Mouse (Mus musculus) erythroblast, embryonic 14.5 days (primary cell): ENCODE measurements around the gene Dpysl5. TPM values are rescaled to one million over a fixed set of nuclear protein-coding genes. Genes with fewer than 3 reads are reported as not detected.

Source experiments
- H3K27me3 ChIP-seq: 2 replicates; pipeline ENCODE4 v1.6.1; 2012; ENCODE audit warnings: inconsistent platforms; ENCODE audit not compliant: control insufficient read depth
- H3K36me3 ChIP-seq: 2 replicates; pipeline ENCODE4 v1.6.1; 2012; ENCODE audit warnings: mild to moderate bottlenecking, inconsistent platforms; ENCODE audit not compliant: control insufficient read depth
- H3K4me1 ChIP-seq: 2 replicates; pipeline ENCODE4 v1.6.1; 2012; ENCODE audit warnings: inconsistent platforms; ENCODE audit not compliant: control insufficient read depth
- H3K4me3 ChIP-seq: replicated peaks from 2 replicates; pipeline ENCODE3; 2012; ENCODE audit warnings: moderate library complexity, mild to moderate bottlenecking, inconsistent platforms
- H3K9me3 ChIP-seq: 2 replicates; pipeline ENCODE4 v1.6.1; 2012; ENCODE audit warnings: low read length, inconsistent platforms, mixed read lengths; ENCODE audit not compliant: control insufficient read depth
- GATA1 ChIP-seq: IDR thresholded peaks from 2 replicates; pipeline ENCODE4 v1.6.1; 2012; ENCODE audit warnings: low read length, inconsistent platforms, mixed read lengths
- TAL1 ChIP-seq: IDR thresholded peaks from 3 replicates; pipeline ENCODE4 v1.6.1; 2012; ENCODE audit warnings: low read length, inconsistent platforms, mixed read lengths
- polyA plus RNA-seq: library from polyadenylated mRNA; stranded (reverse); fragments of >175 nt; gene quantifications from 2 replicates; pipeline ENCODE4 v1.2.3, GENCODE M21; 2012

Dpysl5 gene
- polyA plus RNA-seq, 1 experiment = not detected

GRCm38 (mm10) chr5:30716311-30716710 lies 4.9 kb downstream of the Dpysl5 start:
- Histone ChIP-seq H3K9me3 (peaks cover 5% of the 10 kb centered on the region; the same call in 1 of the 2 replicates), H3K36me3 (no peaks in the 10 kb centered on the region), H3K4me3 (no peak overlapping the region), H3K4me1 (peaks cover 9% of the 10 kb centered on the region), H3K27me3 (peaks cover 49% of the 10 kb centered on the region)
- no peak for TF ChIP-seq TAL1
- TF ChIP-seq GATA1 = no peak

GRCm38 (mm10) chr5:30717506-30717905 lies 6.1 kb downstream of the Dpysl5 start:
- Histone ChIP-seq H3K9me3 (peaks cover 4% of the 10 kb centered on the region; the same call in 1 of the 2 replicates), H3K36me3 (no peaks in the 10 kb centered on the region), H3K4me1 (peaks cover under 1% of the 10 kb centered on the region; the same call in 1 of the 2 replicates), H3K27me3 (peaks cover 37% of the 10 kb centered on the region), H3K4me3 (no peak overlapping the region)
- no peak for TF ChIP-seq GATA1
- TF ChIP-seq TAL1 = no peak

- Histone ChIP-seq H3K4me3 (no peak overlapping the region), H3K36me3 (no peaks in the 10 kb centered on the region), H3K9me3 (no peaks in the 10 kb centered on the region), H3K27me3 (peaks cover 30% of the 10 kb centered on the region), H3K4me1 (no peaks in the 10 kb centered on the region)
- TF ChIP-seq GATA1 (no peak), TAL1 (no peak)
Measured at GRCm38 (mm10) chr5:30717991-30718703, 6.8 kb downstream of the Dpysl5 start.

GRCm38 (mm10) chr5:30721935-30722334 lies 10.6 kb downstream of the Dpysl5 start:
- Histone ChIP-seq H3K36me3 (no peaks in the 10 kb centered on the region), H3K4me3 (no peak overlapping the region), H3K4me1 (no peaks in the 10 kb centered on the region), H3K27me3 (no peaks in the 10 kb centered on the region), H3K9me3 (0 out of 2 replicates have a peak, but pooled peaks cover 2% of the 10 kb centered on the region)
- no peak for TF ChIP-seq GATA1
- no peak for TF ChIP-seq TAL1

GRCm38 (mm10) chr5:30726151-30726693 lies 14.9 kb downstream of the Dpysl5 start:
- Histone ChIP-seq H3K27me3 (no peaks in the 10 kb centered on the region), H3K36me3 (no peaks in the 10 kb centered on the region), H3K9me3 (0 out of 2 replicates have a peak, but pooled peaks cover 2% of the 10 kb centered on the region), H3K4me3 (no peak overlapping the region), H3K4me1 (no peaks in the 10 kb centered on the region)
- TF ChIP-seq TAL1 (no peak), GATA1 (no peak)

GRCm38 (mm10) chr5:30732511-30732910 lies 21.1 kb downstream of the Dpysl5 start:
- Histone ChIP-seq H3K27me3 (no peaks in the 10 kb centered on the region), H3K4me3 (no peak overlapping the region), H3K9me3 (no peaks in the 10 kb centered on the region), H3K36me3 (no peaks in the 10 kb centered on the region), H3K4me1 (no peaks in the 10 kb centered on the region)
- no peak for TF ChIP-seq TAL1
- TF ChIP-seq GATA1 = no peak

GRCm38 (mm10) chr5:30734666-30735065 lies 23.3 kb downstream of the Dpysl5 start:
- H3K36me3 ChIP-seq = no peaks in the 10 kb centered on the region
- H3K4me3 ChIP-seq = no peak overlapping the region
- TF ChIP-seq TAL1 (no peak), GATA1 (no peak)
- H3K4me1 ChIP-seq = no peaks in the 10 kb centered on the region
- no peaks in the 10 kb centered on the region for H3K27me3 ChIP-seq
- no peaks in the 10 kb centered on the region for H3K9me3 ChIP-seq

- H3K4me3 ChIP-seq = no peak overlapping the region
- no peaks in the 10 kb centered on the region for H3K36me3 ChIP-seq
- TF ChIP-seq TAL1 (no peak), GATA1 (no peak)
- H3K9me3 ChIP-seq = no peaks in the 10 kb centered on the region
- H3K27me3 ChIP-seq = no peaks in the 10 kb centered on the region
- H3K4me1 ChIP-seq = no peaks in the 10 kb centered on the region
Measured at GRCm38 (mm10) chr5:30738127-30738828, 26.9 kb downstream of the Dpysl5 start.

- Histone ChIP-seq H3K4me1 (no peaks in the 10 kb centered on the region), H3K4me3 (no peak overlapping the region), H3K36me3 (no peaks in the 10 kb centered on the region), H3K27me3 (no peaks in the 10 kb centered on the region), H3K9me3 (no peaks in the 10 kb centered on the region)
- TF ChIP-seq TAL1 (no peak), GATA1 (no peak)
Measured at GRCm38 (mm10) chr5:30739595-30739994, 28.2 kb downstream of the Dpysl5 start.
